Mouse (Mus musculus): ENCODE data around the gene 4930412O13Rik. TPM values are rescaled to one million over a fixed set of nuclear protein-coding genes. Genes with fewer than 3 reads are reported as not detected.

4930412O13Rik gene
- not detected for total RNA-seq (2021)
- long read RNA-seq: 0 reads

DNA sequence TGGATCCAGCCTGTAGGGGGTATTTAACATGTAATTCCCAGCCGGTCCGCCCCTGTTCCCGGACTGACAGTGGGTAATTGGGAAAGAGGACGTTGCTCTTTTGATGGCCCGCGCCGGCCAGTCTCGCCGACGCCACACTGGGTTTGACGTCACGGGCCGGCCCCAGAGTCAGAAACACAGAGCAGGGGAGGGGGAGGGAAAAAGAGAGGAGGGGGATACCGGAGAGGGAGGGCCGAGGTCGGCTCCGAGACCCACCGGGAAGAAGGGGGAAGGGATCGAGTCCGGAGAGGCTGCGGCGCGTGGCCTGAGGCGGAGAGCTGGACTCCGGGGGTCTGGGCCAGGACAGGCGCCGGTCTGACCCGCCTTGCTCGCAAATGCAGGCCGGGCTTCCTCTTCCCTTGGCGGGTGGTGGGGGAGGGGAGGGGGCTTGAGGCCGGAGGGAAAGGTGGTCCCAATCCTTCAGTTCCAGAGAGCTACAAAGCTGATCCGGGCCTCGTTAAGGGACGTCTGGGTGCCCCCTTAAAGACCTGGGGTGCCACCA lies at the start of gene 4930412O13Rik:
4930412O13Rik (plus strand) TSS at position 202 of the 541 bp plus-strand sequence.
- no peak for DNase-seq (ENCODE audit: low spot score in 2 of 2)

DNA sequence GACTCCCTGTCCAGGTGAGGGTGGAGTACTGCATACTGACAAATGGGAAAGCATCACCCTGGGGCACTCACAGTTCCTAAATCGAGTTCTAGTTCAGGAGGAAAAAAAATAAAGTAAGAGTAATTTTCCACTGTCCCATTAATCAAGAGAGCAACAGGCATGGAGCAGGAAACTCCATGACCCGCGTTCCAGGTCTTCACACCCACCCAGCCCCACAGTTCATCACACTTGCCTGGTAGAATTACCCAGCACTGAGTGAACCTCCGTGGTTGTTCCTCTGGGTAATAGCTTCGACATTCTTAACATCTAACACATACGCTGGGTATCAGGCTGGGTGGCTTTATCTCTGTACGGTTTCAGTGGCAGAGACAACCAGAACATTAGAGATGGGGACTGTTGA lies 47.3 kb upstream of the 4930412O13Rik start:
- no peak for DNase-seq (ENCODE audit: low spot score in 2 of 2)

DNA sequence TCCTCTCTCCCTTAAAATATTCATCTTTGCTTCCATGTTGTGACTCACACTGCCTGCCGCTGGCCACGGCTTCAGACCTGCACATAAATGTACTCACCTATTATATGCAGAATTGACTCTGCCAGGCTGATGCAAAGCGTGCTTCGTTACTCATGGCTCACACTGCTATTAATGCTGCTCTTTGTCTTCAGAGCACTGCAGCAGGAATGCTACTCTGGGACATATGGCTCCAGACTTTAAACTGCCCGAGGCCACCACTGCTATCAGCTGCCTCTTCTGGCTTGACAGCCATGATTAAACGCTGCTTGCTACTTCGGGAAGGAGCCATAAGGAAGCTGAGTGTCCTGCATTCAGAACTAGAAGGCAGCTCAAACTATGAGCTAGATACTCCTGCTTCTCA lies 45.9 kb upstream of the 4930412O13Rik start:
- no peak for DNase-seq (ENCODE audit: low spot score in 2 of 2)

DNA sequence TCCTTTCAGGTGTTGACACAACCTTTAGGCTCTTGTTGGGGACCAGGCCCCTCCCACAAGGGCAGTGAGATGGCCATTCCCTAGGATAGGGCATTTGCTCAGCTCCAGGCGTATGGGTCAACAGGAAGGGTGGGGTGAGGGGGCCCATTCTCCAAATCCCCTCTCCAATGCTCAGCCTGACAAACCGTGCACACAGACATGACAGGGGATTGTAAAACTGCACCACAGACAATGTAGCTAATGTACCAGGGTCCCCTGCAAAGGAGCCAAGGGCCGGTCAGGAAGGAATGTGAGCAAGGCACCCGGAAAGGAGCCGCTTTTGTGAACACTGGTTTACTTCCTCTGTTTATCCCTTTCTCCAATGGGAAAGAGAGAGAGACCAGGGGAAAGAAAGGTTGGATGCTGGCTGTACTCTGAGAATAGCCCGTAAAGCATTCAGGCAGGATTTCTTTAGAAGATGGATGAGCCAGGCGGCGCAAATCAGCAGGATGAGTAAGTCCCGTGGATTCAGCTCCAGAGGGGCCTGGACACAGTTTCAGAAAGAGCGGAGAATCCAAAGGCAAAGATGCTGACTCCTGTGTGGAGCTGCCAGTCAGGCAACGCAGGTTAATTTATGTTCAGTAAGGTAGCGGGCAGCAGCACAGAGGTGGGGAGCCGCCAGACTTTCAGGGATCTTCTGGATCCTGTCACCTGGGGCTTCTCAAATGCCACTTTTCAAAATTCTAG lies 28.0 kb upstream of the 4930412O13Rik start:
- DNase-seq (ENCODE audit: low spot score in 2 of 2): no peak

DNA sequence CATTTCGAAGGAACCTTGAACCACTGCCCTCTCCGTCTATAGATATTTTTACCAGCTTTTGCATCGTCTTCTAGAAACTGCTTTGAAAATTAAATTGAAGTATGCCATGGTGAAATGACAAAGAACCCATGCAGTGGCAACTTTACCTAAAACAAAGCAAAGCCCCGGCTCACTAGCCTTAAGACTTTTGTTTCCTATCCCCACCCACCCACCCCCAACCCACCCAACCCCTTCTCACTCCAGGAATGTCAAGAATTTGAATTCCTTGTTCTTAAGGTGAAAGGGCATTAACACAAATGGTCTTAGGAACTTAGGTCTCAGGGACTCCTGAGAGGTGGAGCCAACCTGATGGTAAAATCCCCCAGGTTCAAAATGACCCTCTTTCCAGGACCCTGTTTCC lies 25.2 kb upstream of the 4930412O13Rik start:
- no peak for DNase-seq (ENCODE audit: low spot score in 2 of 2)

DNA sequence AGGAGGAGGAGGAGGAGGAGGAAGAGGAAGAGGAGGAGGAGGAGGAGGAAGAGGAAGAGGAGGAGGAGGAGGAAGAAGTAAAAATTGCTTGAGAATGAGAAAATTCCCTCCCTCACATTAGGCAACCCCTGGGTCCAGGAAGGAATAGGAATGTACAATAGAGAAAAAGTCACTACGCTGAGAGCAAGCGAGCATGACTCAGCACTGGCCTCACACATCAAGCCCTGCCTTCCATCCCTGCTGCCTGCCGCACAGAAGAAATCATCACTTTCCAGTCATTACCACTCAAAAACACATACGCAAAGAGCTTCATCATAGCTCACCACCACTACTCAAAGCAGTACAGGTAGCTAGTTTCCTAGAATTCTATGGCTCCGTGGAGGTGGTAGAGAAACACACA lies 20.4 kb upstream of the 4930412O13Rik start:
- DNase-seq (ENCODE audit: low spot score in 2 of 2): no peak

DNA sequence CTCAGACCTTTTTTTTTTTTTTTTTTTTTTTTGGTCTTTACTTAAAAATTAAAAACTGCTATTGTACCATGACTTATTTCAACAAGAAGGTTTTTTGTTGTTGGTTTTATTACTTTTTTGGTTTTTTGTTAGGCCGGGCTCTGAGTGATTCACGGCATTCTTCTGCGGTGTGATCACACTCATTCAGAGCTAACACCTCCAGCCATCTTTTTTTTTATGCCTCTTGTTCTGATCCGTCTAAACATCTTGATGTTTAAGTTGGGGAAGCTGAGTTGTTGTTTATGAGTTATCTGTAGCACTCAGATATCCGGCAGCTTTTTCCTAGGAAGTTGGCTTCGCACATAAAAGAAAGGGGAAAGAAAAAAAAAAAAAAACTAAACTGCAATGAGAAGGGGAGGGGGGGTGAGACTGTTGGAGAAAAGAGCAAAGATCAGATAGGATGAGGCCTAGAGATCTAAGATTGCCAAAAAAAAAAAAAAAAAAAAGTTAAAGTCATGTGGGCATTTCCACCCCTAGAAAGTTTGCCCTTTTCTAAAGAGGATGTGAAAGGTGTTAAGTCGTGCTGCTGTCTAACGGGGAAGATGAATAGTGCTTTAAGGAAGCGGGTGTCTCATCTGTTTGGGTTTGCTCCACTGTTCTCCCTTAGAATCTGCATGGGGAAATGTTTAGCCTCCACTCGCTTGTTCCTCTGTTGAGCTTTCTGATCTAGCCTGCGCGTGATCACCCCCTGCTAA lies 13.8 kb upstream of the 4930412O13Rik start:
- DNase-seq (ENCODE audit: low spot score in 2 of 2): no peak

DNA sequence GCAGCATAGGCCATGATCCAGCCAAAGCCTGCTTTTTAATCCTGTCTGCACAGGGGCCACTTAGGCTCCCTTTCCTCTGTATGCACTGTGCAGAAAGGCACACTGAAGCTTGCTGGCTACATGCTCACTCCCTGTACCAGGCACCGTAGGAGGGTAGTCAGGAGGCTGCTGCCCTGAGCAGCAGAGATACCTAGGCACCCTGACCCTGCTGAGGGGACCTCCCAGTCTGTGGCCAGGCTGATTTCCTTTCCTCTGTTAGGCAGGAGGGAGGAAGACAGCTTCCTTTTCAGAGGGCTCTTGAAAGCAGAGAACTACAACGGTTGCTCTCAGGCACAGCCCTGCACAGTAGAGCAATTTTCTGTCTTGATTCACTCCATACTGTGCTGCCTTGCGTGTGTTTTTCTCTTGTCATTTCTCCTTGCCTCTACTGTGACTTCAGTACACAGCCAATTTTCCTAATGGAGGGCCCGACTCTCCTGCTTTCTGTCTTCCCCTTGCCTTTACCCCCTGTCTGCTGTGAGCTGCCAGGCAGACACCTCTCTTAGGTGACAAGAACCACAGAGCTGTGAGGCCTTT lies 9.8 kb upstream of the 4930412O13Rik start:
- DNase-seq (ENCODE audit: low spot score in 2 of 2): no peak

DNA sequence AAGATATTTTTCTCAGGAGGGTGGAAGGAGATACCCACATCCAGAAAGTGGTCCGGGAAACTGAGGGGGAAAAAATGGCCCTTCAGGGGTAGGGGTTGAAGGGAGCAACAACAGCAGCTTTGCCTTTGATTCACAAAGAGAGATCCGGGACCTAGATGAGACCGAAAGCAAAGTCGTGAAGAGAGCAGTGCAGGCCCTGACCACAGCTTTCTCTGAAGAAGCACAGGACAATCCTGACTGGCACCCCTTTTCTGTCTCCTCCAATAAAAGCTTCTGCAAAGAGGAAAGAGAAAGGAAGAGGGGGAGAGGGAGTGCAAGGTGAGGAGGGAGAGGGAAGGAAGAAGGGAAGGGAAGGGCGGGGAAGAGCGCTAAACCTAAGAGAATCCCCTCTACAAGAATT lies 9.3 kb upstream of the 4930412O13Rik start:
- no peak for DNase-seq (ENCODE audit: low spot score in 2 of 2)

DNA sequence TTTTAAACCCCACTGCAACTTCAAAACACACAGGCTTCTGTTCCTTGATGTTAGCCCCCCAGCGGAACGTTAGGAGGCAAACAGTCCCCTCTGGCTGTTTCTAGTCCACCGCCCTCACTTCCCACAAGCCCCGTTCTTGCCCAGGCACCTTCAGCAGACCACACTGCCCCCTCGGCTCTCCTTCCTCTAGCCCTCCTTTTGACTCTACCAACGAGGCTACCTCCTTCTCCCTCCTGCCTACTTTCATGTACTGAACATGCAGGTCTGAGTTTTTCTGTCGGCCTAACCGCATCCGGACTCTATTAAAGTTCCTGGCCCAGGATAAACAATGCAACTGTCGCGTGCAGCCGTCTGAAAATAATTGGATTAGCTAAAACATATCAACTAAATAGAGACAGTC lies 8.4 kb upstream of the 4930412O13Rik start:
- DNase-seq (ENCODE audit: low spot score in 2 of 2): no peak

DNA sequence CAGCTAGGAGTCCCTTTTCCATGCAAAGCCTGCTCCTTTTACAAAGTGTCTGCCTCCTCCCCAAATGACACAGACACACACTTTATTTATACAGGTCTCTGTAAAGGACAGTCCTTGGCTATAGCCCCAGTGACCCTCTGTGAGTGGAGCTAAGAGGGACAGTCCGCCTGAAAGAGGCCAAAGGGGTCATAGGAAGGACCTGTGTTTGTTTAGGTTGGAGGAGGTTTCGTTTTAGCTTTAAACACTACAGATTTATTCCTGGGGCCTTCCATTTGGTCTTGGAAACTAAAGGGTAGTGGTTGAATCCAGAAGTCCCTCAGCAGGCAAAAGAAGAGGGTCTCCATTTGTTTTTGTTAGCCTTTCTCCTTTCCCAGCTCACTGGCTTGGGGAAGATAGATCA lies 7.3 kb upstream of the 4930412O13Rik start:
- DNase-seq (ENCODE audit: low spot score in 2 of 2): no peak

DNA sequence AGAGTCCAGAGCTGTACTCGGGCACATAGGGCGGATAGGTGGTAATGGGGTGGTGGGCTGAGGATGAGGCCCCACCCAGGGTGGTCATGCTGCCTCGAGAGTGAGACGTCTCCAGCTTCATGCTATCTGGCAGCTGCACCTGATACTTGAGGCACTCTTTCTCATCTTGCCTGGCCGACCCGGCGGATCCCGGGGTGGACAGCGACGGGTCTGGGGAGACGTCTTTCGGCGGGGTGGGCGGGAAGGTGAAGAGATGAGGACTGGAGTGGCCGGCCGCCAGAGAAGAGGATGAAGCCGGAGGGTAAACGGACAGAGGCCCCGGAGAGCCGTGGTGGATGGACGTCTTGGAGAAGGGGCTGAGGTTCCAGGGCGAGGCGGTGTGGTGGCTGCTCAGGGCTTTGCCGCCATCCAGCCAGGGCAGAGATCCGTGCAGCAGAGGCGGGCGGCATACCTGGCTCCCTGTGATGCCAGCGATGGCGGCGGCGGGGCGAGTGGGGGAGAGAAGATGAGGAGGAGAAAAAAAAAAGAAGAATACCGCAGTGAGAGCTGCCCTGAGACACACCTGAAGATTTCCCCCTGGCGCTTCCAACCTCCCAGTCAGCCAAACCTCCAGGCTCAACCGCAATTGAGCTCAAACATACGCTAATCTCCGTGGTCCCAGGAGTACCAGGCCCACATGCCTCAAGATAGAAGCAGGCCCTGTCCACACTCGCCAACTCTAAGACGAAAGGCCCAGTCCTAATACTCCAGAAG lies 6.4 kb upstream of the 4930412O13Rik start:
- no peak for DNase-seq (ENCODE audit: low spot score in 2 of 2)

DNA sequence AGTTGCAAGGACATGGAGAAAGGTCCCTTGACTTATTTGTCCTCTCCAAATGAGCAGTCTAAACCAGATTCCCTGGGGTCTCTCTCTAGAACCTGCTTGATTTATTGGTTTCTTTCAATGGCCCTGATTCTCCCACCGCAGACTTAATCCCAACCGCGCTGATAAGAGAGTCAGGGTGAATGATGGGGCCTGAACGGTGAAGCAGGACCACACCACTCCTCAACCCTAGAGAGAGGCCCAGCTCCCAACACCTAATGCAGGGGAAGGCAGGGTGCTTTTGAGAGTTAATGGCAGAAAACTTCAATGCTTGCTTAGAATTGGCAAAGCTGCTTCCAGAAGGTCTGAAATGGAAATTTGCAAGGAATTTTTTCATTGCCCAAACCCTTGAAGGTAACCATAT lies 5.8 kb upstream of the 4930412O13Rik start:
- DNase-seq (ENCODE audit: low spot score in 2 of 2): no peak

DNA sequence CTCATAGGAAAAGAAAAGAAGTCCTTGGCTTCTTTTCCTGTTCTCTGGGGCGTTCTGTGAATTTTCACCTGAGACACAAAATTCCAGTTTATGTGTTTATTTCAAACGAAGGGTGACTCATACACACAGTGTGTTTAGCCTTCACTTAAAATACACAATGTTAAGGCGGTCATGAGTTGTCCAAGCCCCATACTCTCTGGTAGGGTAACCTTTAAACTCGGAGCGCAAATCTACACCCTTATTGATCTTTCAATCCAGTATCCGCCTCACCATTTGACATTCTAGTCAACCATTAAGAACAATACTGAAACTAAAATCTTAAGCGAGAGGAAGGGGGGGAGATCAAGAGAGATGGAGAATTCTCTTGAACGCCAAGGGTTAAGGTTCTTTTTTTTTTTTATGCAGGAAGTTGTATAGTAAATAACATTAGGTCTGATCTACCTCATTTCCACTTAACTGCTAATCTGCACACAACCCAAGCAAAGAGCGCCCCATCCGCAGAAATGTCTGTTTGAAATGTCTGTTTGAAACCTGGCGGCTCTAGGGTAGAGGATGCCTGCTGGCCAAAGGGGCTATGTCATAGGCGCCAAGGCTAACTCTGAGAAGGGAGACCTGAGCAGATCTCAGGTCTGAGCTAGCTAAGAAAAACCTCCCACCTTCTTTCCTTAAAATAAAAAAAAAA lies 5.2 kb upstream of the 4930412O13Rik start:
- DNase-seq (ENCODE audit: low spot score in 2 of 2): no peak

DNA sequence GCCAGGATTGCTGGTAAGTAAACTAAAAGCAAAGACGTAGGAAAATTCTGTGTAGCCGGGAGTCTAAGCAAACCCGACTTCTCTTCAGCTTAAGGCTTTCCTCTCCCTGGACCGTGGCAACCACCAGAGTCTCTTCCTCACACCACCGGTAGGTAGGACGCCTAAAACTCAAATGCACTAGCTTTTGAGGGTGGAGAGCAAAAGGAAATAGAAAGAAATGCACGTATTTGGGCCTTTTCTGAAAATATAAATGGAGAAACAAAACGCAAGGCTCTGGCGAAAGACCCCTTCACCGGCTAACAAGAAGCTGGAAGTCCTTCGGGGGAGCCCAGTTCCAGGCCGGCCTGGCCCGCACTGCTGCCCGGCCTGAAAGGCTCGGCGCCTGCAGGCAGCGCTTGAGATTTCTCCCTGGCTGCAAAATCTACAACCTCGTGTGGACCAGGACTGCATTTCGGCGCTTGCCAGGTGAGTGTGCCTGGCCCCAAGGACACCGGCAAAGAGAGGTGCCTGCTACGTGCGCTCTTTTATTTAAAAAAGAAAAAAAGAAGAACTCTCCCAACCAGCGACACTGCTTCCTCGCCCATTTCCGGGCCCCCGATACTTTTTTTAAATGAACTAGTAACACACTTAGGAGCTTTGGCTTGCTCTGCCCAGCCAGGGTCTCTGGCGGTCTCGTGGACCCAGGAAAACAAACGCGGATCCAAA lies 4.3 kb upstream of the 4930412O13Rik start:
- no peak for DNase-seq (ENCODE audit: low spot score in 2 of 2)

DNA sequence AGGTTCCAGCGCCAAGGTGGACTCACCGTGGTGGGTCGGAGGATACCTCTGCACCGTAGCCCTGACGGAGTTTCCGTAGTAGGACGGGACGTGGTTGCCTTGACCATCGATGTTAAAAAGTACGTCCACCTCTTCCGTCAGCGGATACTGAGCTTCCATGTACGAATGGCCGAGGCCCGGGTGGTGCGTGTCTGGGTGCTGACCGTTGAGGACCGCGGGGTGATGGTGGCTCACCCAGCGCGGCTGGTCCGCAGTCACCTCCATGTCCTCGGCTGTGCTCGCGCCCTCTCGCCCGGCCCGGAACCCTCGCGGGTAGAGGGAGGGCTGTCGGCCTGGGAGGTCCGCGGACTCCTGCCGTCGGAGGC lies 3.7 kb upstream of the 4930412O13Rik start:
- DNase-seq (ENCODE audit: low spot score in 2 of 2): no peak

DNA sequence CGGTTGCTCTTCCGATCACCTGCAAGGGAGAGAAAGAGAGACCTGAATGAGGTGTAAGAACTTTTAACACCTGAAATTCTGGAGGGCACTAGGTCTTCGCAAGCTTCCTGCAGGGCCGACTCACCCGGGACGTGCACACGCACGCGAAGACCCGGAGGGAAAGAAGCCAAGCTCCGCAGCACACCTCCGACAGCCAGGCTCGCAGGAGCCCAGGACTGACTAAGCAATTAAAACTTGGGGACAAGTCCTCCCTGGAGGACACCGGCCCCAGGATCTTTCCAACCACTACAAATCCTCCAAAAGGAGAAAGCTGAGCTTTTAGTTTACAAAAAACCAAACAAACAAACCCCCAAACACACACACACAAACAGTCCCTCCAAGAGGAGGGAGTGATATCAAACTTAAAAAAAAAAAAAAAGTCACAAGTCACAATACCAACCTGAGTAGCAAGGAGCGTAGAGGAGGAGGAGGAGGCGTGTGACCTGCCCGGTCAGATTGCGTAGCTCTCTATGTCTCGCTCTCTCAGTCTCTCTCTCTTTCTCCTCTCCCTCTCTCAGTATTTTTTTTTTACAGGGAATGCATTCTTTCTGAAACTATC lies 3.0 kb upstream of the 4930412O13Rik start:
- DNase-seq (ENCODE audit: low spot score in 2 of 2): no peak

DNA sequence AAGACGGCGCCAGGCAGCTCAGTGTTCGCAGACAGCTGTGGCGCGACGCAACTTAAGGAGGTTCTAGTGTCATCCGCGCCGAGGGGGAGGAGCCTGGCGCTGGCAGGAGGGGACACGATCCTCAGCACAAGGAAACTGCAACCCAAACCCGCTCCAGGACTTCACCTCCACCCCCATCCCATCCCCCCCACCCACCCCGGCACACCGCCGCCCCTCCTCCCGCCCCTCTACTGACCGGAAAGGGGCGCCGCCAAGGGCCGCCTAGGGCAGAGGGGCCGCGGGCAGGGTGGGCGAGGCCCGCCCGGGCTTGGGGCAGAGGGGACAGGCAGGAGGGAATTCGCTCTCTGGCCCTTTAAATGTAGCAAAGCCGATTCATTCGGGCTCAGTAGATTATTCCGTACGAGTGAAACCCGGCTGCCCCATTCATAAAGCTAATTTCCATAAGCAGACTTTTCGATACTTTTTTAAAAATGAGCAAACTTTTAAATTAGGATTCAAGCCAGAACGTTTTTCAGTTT lies 2.4 kb upstream of the 4930412O13Rik start:
- no peak for DNase-seq (ENCODE audit: low spot score in 2 of 2)

DNA sequence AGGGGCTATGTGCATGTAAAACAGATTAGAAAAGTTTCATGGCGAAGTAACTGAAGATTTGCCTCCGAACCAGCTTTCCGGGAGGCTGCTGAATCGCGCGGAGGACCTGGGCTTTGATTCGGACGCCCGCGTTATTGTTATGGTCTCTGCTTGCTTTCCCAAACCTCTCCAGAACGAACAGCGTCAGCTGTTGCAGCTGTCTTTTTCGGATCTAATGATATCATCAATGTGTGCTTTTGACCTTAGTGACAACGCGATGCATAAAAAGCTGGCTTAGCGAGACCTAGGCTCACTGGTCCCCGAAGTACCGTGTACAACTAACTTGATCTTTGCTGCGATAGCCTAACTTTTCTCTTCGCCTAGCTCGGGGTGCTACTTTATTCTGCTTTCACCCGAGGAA lies 2.0 kb upstream of the 4930412O13Rik start:
- DNase-seq (ENCODE audit: low spot score in 2 of 2): no peak

DNA sequence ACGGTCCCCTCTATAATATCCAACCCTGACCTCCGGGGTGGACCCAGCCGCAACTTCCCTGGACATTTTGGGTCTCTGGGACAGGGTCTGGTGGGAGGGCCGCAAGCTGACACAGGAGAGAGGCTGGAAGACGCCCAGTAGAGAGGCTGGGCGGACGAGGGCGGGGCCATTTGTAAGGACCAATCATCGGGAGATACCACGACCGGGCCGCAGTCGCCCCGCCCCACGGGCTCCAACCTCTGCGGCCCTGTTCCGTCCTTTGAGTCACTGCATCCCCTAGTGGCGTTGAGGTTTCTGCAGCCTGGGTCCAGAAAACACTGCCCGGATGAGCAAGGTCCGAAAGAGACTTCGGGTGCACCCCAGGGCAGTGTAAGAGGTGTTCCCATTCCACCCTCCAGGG lies 1.6 kb upstream of the 4930412O13Rik start:
- DNase-seq (ENCODE audit: low spot score in 2 of 2): peak; percentile 61 to 77
